Mouse (Mus musculus) R1 (cell line): Measurements from ENCODE around the gene Miga1.

Source experiments
- DNase-seq: peaks from one replicate; pipeline ENCODE4 v3.0.0-alpha.2; 2018; ENCODE audit warnings: low read depth, low spot score

Miga1 gene

DNA sequence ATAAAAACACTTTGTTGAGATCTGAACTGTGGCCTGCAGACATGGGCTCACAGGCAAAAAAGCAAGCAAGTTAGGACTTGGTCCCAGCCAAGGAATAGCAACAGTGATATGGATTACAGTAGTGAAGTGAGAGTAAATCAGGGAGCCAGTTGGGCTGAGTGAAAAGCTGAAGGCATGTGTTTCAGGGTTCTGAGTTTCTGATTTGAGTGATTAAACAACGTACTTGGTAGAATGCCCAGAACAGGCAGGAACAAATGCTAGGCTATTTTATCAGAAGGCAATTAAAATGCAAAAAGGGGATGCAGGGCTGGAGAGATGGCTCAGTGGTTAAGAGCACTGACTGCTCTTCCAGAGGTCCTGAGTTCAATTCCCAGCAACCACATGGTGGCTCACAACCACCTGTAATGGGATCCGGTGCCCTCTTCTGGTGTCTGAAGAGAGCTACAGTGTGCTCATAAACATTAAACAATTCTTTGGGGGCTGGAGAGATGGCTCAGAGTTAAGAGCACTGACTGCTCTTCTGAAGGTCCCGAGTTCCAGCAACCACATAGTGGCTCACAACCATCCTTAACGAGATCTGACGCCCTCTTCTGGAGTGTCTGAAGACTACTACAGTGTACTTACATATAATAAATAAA is 94.8 kb downstream of the Miga1 start:
- peak; percentile 60 for DNase-seq

DNA sequence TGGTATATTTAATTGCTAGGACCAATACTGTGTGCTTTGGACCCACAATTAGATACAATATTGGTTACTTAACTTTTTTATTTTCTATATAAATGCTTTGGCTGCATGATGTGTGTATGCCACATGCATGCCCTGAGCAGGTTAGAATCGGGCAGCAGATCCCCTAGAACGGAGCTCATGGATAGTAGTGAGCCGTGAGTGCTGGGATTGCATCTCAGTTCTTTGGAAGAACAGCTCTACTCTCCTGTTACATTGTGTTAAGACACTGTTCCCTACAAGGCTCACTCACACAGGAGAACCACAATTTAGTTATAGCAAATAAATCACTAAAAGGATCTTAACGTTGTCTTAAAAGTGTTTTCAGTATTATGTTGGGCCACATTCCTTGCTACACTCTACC is 96.9 kb downstream of the Miga1 start:
- DNase-seq: no peak

DNA sequence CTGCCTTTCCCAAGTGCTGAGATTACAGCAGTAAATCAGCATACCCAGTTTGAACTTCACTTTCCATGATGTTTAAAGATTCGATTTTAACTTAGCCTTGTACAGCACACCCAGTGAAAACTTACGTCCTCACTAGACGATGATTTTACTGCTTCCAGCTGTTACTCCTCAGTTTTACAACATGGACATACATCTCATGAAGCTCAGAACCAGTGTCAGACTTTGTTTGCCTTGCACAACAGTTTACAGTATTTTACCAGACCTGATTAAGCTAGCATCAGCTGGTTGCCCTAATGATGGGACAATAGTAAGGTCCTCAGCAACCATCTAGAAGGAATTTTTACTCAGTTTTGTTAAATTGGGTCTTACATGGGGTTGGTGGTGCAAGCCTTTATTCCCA is 99.1 kb downstream of the Miga1 start:
- no peak for DNase-seq

DNA sequence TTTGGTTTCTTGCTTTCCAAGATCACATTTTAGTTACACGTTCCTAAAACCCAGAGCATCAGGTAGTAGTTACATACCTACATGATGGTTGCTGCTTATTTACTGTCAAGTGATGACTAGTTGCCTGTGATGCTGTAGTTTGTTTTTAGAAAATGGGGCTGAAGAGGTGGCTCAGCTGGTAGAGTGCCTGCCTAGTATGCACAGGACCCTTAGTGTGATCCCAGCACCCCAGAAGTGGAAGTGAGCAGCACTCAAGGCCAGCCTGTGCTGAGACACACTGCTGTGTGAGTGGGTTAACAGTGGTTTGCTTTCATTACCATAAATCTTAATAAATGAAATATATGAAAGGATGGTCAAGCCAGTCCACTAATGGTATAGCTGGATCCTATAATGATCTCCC is 100.6 kb downstream of the Miga1 start:
- no peak for DNase-seq

DNA sequence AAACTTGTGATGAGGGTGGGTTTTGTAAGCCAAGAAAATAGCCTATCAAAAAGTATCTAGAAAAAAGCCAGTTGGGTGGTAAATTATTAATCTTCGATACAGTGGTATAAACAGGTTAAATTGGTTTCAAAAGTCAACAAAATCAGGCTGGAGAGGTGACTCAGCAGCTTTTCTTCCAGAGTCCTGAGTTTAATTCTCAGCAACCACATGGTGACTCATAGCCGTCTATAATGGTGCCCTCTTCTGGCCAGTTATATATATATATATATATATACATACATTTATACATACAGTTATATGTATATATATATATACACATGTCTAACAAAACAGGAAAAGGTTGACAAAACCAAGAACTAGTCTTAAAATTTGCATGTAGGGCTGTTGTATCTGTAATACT is 101.4 kb downstream of the Miga1 start:
- DNase-seq: peak; percentile 44

DNA sequence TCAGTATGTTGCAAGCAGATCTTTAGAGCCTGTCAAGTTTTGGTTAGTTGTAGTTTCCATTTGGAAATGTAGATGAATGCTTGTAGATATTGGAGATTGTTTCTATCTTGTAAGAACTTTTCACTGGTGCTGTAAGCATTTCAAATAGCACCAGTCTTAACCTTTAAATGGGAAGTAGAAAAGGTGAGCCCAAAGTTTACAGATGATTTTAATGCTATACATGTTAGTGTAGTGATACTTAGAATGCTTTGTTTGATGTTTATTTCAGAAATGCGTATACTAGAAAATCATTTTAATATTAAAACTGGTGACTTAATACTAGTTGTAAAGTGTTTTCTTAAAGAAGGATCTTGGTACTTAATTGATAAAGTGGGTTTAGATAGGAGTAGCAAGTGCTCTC is 104.4 kb downstream of the Miga1 start:
- DNase-seq: no peak

DNA sequence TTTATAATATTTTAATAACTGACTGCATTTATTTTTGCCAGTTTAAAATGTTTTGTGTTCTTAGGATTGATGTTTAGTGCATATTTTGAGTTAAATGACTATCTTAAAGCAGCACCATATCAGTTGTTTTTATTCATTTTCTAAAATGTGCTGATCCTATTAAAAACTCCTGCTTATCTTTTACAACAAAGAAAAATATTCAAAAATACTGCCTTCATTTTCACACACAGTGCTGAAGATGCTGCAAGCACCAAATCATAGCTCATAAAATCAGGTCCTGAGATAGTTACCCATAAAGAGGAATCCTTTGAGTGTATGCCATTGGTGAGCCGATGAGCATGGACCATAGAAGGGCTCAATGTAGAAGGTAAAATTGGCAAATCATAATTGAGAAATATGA is 105.0 kb downstream of the Miga1 start:
- no peak for DNase-seq

DNA sequence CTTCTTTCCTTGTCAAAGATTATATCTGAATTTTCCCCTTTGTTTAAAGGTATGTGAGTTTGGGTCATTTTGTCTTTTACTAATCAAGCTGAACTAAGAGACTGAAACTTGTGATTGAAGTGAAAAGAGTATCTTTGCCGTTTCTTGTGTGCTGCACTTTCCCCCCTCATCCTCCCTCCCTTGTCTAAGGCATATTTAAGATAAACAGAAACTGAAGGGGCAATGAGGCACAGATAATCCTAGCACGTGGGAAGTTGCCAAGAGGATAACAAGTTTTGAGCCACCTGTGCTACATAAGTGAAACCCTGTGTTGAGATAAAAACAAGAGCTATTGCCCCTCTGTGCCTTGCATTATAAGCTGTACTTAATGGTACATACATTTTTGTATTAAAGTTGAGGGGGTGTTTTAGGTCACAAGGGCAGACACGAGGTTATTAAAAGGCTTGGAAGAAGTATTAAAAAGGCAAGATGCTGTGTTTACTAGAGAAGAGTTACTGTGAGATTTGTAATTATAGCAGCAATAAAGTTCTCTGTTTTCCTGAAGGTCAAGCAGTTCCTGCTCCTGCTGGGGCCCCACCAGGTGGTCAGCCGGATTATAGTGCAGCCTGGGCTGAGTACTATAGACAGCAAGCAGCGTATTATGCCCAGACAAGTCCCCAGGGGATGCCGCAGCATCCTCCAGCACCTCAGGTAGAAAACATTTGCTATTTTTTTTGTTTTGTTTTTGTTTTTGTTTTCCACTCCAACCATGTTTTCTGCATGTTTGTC is 108.7 kb downstream of the Miga1 start:
- DNase-seq: peak; percentile 84

DNA sequence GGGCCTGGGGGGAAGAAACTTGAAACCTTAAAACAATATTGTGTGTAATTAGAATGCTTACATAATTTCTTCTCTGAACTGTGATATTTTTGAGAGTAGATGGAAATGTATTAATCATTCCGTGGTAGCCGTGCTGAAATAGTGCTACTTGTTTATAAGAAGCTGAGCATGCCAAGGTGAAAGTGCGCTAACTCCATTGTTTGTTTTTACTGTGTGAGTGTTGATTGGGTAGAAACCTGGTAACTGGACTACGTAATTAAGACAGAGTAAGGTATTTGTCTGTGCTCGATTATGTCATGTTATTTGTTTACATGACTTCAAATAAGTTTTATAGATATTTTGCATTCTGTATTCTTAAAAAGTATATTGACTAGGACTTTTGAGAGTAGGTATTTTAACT is 110.9 kb downstream of the Miga1 start:
- no peak for DNase-seq

DNA sequence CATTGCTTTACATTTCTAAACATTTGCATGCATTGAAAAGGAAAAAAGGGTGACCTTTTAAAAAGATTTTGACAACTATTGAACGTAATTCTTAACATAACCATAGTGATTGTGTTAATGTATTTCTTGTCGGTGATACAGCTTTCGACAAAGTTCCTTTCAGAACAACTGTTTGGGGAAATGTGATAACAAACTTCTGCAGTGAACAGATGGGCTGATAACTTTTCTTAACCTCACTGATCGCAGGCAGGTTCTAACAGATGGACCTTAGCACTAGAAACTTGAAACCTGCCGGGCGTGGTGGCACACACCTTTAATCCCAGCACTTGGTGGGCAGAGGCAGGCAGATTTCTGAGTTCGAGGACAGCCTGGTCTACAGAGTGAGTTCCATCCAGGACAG is 111.4 kb downstream of the Miga1 start:
- DNase-seq: no peak

DNA sequence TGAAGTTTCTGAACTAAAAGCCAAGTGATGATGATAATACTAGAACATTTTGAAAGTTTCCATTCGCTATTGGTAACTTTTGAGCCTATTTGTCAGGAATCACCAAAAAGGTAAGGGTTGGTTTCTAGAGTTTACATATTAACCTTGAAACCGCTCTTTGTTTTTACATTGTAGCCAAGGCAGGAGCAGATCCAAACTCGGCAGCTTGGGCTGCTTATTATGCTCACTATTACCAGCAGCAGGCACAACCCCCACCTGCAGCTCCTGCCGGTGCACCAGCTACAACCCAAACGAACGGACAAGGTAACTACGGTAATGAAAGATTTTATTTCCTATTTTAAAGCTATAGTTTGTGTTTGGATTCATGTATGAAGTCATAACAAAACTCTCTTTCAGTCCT is 114.3 kb downstream of the Miga1 start:
- no peak for DNase-seq

DNA sequence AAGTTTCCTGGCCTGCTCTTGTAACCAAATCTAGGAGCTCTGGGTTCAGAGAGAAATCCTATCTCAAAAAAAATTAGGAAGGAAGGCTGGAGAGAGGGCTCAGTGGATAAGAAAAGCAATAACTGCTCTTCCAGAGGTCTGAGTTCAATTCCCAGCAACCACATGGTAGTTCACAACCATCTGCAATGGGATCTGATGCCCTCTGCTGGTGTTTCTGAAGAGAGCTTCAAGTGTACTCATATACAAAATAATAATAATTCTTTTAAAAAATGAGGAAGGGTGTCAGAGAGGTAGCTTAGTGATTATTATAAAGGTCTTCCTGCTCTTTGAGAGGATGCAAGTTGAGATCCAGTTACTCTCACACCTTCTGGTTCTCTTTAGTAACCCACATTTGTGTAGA is 115.3 kb downstream of the Miga1 start:
- no peak for DNase-seq
